Mouse (Mus musculus) thymus, postnatal 4 days (tissue): ENCODE measurements around the gene Ttn.

ENCODE experiments used
- DNase-seq: peaks from one replicate; pipeline ENCODE4 v3.0.0; 2021

Gene Ttn

DNA sequence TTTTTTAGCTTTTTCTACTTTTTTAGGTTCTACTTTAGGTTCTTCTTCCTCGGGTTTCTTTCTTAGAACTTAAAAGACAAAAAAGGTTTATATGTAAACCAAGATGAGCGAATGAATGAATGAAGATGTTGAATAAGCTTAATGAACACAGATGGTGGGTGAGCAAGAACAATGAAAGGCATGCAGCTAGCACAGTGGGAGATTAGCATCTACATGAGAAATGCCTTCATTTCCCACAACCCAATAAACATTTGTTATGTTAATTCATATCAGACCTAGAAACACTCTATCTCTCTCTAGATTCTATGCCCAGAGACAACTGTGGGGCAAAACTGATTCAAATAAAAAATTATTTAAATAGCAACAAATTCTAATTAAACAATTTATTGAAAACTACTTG lies 164.6 kb downstream of the Ttn start:
- no peak for DNase-seq

DNA sequence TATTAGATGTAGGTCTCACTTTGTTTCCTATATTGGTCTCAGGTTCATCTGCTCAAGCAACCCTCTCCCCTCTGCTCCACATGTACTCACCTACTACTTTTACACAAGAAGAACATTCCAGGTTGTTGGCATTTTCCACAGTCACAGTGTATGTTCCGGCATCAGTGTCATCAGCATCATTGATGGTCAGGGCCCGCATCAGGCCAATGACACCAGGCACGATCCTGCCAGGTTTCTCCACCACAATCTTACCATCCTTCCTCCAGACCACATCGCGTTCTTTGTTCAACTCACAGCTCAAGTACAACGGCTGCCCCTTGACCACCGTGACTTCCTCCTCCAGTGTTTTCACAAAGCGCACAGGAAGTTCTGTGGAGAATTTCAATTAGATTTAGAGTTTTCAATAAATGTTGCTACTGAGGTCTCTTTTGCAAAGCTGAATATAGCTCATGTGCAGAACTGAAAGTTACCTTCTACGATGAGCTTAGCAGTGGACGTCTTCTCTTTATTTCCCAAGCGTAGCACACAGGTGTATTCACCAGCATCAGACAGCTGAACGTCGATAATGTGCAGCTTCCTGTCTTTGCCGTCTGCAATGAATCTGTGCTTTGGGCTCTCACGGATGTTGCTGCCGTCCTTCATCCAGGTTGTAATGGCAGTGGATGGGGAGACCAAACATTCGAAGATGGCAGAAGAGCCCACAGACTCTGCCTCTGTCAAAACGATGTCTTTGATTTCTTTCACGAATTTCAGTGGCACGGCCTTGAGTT lies 168.1 kb downstream of the Ttn start:
- no peak for DNase-seq

DNA sequence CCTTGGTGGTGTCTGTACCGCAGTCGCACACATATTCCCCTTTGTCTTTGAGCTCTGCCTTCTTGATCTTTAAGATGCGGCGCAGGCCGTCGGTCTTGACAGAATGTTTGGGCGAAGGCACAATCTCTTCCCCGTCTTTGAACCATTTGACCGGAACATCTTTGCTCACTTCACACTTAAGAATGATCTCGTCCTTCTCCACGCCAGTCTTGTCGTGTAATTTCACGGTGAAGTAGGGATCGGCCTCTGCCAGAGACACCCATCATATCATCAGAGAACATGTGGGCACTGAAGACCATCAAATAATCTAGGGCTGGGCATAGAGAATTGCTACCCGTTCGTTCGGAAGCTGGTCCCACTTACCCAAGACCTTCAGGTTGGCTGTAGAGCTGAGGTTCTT lies 171.2 kb downstream of the Ttn start:
- no peak for DNase-seq

DNA sequence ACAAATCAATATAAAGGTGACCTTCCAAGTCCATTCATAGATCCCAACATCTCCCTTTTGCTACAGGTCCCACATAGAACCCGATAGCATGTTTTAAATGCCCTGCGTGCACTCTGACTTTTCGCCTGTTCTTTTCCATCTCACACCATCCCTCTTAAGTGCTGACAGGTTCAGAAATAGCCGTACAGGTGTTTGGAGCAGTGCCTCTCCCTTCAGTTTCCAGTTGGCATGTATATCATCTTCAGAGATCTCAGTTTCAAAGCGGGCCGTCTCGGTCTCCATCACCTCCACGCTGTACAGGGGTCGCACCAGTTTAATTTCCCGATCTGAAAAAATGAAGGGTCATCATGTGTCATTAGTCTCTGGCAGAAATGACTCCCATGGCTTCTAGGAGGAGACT lies 174.0 kb downstream of the Ttn start:
- DNase-seq, result no peak

DNA sequence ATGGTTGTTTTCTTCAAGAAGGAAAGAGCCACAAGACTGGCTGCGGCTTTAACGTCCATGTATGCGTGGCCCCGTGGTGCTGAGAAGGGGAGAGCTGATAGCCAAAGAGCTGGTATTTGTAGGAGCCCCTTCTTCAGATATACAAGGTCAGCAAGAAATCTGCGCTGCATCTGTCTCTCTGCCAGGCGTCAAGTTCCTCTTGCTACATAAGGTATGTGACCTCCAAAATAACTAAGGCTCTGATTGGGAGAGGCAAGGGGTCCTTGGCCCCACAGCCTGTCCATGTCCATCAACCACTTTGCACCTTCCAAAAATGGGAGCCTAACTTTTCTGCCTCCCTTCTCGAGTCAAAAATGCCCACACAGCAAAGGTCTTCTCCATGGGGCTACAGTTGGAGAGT lies 175.1 kb downstream of the Ttn start:
- no peak for DNase-seq

DNA sequence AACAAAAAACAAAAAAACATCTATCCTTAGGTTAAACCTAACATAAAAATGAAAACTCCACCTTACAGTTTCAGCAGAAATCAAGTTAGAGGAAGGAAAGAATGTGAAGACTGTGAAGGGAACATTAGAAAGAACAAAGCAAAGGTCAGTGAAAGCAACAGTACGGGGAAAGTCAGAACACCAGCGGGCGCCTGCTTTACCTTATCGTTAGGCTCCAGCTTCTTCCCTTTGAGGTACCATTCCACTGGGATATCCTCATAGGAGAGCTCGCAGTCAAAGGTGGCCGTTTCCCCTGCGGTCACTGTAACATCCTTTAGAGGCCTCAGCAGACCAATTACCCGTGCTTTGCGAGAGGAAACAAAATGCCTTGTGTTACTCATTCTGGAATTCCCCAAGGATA lies 175.5 kb downstream of the Ttn start:
- no peak for DNase-seq

DNA sequence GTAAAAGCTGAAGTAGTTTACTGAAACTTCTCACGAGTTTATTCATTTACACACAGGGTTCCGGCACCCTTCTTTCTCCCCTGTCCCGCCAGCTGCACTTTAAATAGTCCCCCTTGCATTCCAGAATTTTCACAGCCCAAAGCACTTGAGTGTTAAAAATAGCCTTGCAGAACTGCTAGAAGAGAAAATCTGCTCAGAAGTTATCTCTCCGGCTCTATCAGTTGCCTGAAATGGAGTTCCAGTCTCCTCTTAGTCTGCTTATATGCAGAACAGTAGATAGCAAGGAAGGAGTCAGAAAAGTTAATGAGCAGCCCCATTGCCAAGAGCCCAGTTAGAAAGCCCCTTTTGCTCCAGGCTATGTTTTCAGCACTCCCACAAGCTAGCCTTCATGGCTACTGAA lies 176.0 kb downstream of the Ttn start:
- DNase-seq, result no peak

DNA sequence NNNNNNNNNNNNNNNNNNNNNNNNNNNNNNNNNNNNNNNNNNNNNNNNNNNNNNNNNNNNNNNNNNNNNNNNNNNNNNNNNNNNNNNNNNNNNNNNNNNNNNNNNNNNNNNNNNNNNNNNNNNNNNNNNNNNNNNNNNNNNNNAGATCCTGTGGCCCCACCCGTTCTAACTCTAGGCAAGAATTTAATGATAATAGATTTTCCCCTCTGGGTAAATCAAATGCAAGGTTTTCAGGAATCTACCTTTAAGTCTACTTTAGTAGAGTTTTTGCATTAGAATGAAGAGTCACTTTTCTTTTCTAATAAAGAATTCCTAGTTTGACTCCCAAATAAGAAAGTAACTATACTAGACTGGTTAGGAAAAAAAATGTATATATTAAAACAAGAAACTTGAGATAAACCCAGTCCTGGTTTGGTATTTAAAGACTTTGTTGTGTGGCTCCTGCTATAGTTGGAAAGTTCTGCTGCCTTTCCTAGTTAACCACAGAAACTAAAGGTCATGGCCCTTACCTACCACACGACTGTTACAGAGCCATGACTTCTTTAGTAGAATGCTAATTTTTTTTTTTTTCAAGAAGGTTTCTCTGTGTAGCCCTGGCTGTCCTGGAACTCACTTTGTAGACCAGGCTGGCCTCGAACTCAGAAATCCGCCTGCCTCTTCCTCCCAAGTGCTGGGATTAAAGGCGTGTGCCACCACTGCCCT lies 177.0 kb downstream of the Ttn start:
- no peak for DNase-seq

DNA sequence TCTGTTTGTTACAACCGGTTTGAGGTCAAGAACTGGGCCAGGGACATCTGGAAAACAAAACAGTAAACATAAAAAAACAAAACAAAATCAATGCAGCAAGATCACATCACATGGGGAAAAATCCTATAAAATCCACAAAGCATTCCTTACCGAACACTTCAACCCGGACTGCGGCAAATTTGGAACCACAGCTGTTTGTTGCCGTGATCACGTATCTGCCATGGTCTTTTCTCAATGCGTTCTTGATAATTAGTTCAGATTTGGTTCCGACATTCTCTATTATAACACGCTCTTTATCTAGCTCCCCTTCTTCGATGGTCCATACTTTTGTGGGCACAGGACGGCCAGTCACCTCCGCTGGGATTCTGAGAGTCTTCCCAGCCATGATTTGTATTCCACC lies 198.2 kb downstream of the Ttn start:
- no peak for DNase-seq

DNA sequence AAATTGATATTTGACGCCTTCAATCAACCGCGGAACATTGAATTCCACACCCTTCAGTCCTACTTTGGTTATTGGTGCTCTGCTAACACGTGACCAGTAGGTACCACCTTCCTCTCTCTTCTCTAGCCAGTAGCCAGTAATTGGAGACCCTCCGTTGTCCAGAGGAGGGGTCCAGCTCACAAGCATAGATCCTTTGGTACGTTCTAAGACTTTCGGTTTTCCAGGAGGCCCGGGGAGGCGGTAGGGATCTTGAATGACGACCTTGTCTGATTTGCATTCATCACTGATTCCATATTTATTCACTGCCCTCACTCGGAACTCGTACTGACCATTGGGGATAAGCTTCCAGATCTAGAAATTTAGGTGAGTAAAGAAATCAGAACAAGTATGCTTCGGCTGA lies 201.6 kb downstream of the Ttn start:
- no peak for DNase-seq

DNA sequence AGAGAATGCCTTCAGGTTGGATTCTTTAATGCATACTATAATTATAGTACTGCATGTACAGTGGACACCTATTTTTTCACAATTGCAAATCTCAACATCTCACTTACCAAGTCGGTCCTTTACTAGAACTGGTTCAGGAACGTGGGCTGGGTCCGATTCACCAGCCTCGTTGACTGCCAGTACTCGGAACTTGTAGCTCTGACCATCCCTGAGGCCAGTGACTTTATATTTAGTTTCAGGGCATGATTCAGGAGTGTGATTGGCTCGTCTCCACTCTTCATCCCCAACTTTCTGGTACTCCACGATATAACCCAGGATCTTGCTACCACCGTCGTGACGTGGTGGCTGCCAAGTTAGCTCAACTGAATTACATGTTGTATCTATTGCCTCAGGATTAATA lies 212.5 kb downstream of the Ttn start:
- DNase-seq, result no peak

DNA sequence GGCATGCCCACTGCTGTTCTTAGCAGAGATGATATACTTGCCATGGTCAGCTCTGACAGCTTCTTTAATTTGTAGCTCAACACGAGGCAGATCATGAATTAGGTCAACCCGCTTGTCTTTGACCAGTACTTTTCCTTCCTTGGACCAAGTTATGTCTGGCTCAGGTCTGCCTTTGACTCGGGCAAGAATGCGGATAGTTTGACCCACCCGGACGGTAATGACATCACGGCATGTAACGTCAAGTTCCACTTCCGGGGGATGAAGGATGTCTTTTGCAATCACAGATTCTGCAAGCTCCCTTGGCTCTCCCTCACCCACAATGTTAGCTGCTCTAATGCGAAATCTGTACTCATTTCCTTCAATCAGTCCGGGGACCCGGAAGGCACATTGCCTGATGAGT lies 215.1 kb downstream of the Ttn start:
- no peak for DNase-seq

DNA sequence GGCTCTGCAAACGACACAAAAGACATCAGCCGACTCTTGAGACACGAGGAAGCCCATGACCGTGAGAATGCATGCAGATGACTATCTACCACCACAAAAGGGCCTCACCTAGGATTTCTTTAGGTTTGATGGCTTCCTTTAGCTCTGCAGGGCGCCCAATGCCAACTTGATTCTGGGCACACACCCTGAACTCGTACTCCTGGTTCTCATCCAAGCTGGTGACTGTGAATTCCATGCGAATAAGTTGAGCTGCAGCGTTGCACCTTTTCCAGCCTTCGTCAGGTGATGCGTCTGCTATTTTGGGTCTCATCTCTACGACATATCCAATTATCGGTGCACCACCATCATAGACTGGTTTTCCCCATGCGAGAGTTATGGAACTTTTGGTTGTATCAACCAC lies 217.8 kb downstream of the Ttn start:
- no peak for DNase-seq

DNA sequence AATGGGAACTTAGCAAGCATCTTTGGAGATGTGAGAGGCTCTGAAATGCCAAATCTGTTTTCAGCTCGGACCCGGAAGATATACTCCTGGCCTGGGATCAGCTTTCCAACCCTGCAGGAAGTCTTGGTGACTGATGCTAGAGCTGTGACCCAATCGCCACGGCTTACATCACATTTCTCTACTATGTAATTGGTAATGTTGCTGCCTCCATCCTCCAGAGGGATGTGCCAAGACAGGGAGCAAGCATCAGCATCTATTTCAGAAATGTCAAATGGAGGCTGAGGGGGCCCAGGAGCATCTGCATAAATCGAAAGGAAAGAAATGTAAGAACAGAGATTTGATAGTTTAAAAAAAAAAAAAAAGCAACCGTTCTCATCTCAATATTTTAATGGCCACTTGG lies 220.2 kb downstream of the Ttn start:
- no peak for DNase-seq

DNA sequence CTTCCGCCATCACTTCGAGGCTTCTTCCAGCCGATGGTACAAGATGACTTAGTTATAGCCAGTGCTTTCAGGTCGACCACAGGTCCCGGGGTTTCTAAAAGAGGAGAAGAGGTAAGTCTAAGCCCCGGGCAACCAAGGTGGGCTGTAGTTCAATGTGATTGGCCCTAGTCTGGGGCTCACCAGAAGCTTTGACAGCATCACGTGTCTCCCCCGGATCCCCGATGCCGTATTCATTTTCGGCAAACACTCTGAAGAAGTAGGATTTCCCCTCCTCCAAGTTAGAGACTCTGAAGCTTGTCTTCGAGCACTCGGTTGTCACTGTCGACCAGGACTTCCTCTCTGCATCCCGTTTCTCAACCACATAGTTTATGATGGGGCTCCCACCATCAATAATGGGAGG lies 225.9 kb downstream of the Ttn start:
- no peak for DNase-seq

DNA sequence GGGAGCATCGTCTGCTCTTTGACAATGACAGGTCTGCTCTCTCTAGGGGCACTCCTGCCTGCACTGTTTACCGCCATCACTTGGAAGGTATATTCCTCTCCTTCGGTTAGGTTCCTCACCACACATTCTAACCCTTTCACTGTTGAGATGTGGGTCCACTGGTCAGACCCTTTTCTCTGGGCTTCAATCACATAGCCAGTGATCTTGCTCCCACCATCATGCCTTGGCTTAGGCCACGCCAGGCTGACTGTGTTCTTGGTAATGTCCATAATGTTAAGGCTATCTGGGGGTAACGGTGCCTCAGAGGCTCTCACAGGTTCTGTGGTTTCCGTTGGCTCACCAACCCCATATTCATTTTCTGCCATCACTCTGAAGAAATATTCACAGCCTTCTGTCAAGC lies 230.4 kb downstream of the Ttn start:
- DNase-seq, result no peak

DNA sequence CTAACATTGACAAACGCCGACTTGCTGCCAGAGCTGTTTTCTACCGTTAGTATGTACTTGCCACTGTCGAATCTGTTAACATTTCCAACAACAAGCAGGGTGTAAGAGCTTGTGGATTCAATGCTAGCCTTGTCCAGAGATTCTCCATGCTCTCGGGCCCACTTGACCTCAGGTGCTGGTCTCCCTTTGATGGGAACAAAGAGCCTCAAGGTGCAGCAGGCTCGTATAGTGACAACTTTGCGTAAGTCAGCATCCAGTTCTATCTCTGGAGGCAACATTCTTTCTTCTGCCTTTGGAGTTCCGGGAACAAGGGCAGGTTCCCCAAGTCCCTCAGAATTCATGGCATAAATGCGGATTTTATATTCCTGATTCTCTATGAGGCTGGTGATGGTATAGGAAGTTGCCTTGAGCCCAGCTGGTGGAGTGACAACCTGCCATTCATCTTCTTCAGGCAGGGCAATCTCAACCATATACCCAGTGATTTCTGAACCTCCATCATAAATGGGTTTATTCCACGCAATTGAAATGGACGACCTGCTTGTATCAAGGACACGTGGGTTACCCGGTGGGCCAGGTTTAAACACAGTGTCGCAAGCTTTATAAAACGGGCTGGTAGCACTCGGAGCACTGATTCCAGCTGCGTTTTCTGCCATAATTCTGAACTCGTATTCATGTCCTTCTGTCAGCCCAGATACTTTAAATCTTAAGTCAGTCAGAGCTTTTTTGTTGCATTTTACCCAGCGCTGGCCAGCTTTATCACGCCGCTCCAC lies 232.8 kb downstream of the Ttn start:
- DNase-seq, result no peak

DNA sequence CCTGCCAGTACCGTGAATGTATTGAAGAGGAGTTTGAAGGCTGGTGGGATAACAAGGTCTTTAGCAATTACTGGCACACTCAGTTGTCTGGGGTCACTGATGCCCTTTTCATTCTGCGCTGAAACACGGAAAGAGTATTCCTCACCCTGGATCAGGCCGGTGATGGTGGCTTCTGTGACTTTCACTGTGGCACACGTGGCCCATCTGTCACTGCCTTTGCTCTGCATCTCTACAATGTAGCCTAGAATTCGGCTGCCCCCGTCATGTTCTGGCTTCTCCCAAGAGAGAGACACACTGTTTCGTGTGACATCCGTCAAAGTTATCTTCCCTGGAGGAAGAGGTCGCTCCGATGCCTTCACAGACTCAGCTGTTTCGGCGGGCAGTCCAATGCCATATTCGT lies 233.7 kb downstream of the Ttn start:
- no peak for DNase-seq

DNA sequence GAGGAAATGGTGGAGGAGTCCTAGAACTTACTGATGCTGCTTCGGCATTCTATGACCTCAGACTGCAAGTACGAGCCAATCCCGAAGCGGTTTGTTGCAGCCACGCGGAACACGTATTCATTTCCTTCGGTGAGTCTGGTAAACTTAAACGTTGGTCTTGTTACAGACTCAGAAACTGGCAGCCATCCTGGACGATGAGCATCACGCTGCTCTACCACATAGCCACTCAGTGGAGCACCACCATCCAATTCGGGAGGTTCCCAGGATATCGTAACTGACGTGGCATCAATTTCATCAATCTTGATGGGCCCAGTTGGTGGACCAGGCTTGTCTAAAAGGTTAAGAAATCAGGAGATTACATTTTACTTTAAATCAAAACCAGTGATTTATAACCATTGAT lies 262.7 kb downstream of the Ttn start:
- no peak for DNase-seq

DNA sequence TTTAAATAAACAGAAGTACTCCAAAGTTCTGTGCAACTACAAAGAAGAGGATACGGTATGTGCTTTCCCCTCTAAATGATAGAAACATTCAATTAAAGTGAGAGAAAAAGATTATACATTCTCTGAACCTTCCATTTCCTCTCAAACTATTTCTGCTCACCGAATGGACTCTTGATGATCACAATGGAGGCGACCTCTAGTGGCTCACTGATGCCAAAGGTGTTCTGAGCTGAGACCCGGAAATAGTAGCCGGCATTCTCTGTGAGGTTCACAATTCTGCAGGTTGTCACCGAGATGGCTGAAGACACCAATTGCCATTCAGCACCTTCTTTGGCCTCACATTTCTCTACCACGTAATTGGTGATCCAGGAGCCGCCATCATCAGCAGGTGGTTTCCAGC lies 267.4 kb downstream of the Ttn start:
- peak; percentile 22 for DNase-seq

DNA sequence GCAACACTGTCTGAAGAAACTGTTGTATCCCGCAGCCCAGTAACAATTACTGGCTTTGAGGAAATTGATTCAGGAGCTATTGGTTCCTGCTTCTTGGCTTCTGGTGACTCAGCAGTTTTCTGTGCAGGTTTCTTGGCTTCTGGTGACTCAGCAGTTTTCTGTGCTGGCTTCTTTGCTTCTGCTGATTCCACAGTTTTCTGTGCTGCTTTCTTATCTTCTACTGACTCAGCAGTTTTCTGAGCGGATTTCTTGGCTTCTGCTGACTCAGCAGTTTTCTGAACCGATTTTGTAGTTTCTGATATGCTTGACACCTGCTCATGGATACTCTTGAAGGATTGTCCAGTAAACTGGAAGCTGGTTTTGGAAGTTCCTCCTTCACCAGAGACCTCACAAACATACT lies 273.8 kb downstream of the Ttn start:
- no peak for DNase-seq

DNA sequence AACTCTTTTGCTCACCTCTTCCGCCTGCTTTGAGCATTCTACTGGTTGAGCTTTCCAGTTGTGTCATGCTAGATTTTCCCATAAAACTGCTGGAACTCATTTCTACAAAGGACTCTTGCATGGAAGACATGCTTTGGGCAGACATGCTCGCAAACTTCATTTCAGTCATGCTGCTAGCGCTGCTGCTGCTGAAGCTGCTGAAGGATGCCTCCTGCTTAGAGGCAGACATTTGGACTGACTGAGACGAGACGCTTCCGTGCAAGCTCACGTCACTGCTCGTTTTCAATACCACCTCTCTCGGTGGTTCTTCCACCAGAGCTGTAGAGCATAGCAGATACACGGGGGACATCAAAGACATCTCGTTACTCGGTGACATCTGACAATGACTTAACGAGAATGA lies 276.7 kb downstream of the Ttn start:
- DNase-seq, result no peak

DNA sequence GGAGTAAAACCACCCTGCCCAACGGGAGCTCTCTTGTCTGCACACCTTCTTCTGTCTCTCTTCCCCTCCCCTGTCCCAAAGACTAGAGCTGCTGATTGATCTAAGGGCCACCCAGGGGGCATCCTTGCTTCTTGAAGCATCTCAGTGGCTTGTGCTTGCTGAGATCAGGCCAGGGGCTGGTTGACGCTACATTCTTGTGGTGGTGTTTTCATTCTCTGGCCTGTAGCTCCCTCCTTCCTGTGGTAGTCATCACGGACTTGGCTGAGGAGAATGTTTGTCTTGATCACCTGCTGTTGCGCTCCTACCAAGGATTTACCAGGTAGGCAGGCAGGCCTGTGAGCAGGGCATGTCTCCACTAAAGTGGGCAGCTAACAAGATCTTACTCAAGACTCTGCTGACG lies 279.6 kb downstream of the Ttn start:
- DNase-seq, result no peak

DNA sequence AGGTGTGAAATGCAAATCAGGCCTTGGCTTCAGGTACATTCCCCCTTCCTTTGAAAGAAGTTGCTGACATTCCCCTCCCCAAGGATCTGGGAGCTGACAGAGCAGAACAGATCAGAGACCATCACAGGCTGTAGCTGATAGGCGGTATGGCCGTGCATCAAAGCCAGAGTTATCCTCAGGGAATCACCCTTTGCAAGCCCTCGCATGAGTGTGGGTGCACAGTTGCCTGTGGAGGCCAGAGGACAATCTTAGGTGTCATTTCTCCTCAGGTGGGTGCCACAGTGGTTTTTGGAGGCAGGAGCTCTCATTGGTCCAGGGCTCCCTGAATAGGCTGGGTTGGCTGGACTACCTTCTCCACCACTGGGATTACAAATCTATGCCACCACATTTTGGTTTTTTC lies 280.2 kb downstream of the Ttn start:
- no peak for DNase-seq
